Mouse (Mus musculus) CH12.LX (cell line): Measurements from ENCODE around the gene Prrx2.

Experiments used
- BHLHE40 ChIP-seq: IDR thresholded peaks from 2 replicates; pipeline ENCODE4 v1.6.1; 2011; ENCODE audit warnings: mild to moderate bottlenecking, low read depth, low read length, improper control_type of control experiment
- CTCF ChIP-seq, 2 experiments: IDR thresholded peaks in 1 of 2; conservative IDR thresholded peaks in 1 of 2; 2 replicates each; pipeline ENCODE4 v1.5.1; 2011 to 2012; ENCODE audit warnings: low read depth in 2 of 2, low read length in 2 of 2, improper control_type of control experiment in 1 of 2, inconsistent platforms in 1 of 2, mild to moderate bottlenecking in 1 of 2, moderate library complexity in 1 of 2
- EP300 ChIP-seq: IDR thresholded peaks from 2 replicates; pipeline ENCODE4 v1.6.1; 2011; ENCODE audit warnings: low read length, improper control_type of control experiment
- MAX ChIP-seq: IDR thresholded peaks from 2 replicates; pipeline ENCODE4 v1.6.1; 2011; ENCODE audit warnings: low read length, improper control_type of control experiment
- MAZ ChIP-seq: IDR thresholded peaks from 2 replicates; pipeline ENCODE4 v1.6.1; 2012; ENCODE audit warnings: low read depth, mild to moderate bottlenecking, inconsistent platforms, low read length, improper control_type of control experiment, moderate library complexity
- POLR2A ChIP-seq: IDR thresholded peaks from 2 replicates; pipeline ENCODE4 v1.6.1; 2011; ENCODE audit warnings: low read depth, mild to moderate bottlenecking, improper control_type of control experiment, low read length
- SMC3 ChIP-seq: IDR thresholded peaks from 2 replicates; pipeline ENCODE4 v1.6.1; 2011; ENCODE audit warnings: low read depth, low read length, improper control_type of control experiment
- TCF12 ChIP-seq: IDR thresholded peaks from 2 replicates; pipeline ENCODE4 v1.6.1; 2014; ENCODE audit warnings: low read depth, mild to moderate bottlenecking, inconsistent platforms, low read length, improper control_type of control experiment
- UBTF ChIP-seq: IDR thresholded peaks from 2 replicates; pipeline ENCODE4 v1.6.1; 2012; ENCODE audit warnings: low read depth, mild to moderate bottlenecking, inconsistent platforms, low read length, improper control_type of control experiment, moderate library complexity
- ZMIZ1 ChIP-seq: IDR thresholded peaks from 2 replicates; pipeline ENCODE4 v1.6.1; 2012; ENCODE audit warnings: low read depth, mild to moderate bottlenecking, inconsistent platforms, low read length, improper control_type of control experiment
- ZNF384 ChIP-seq: IDR thresholded peaks from 2 replicates; pipeline ENCODE4 v1.6.1; 2012; ENCODE audit warnings: low read depth, low read length, improper control_type of control experiment, inconsistent platforms

- TF ChIP-seq BHLHE40 (no peak), ZMIZ1 (no peak), POLR2A (no peak), ZNF384 (no peak), UBTF (no peak), MAX (no peak), CTCF (conservative IDR thresholded peaks at IDR 0.05 in 1 of 2, IDR thresholded peaks at IDR 0.05 in 1 of 2; ENCODE audit: low read depth in 2 of 2, low read length in 2 of 2) (no peak), EP300 (no peak), TCF12 (no peak), SMC3 (no peak), MAZ (no peak)
Observed at GRCm38 (mm10) chr2:30863574-30863973, 28.8 kb downstream of the Prrx2 start.
